Mouse (Mus musculus) hindbrain, embryonic 13.5 days (tissue): ENCODE data around the gene Bcap29. TPM values are rescaled to one million over a fixed set of nuclear protein-coding genes. Genes with fewer than 3 reads are reported as not detected.
"Not testable (repeated sequence)": the region's sequence is repeated elsewhere in the genome, so short reads cannot be mapped to it uniquely, and the experiment has no call there.

Experiments
- ATAC-seq: fragments of 200-750 bp; cut with Nextera tagmentation; 2 replicates; pipeline ENCODE4 v1.8.0; 2017; ENCODE audit warnings: moderate TSS enrichment; ENCODE audit not compliant: low FRiP score
- H3K27ac ChIP-seq: fragments of 300-500 bp; sonication (generic); 2 replicates; pipeline ENCODE4 v1.5.1; 2015; ENCODE audit warnings: inconsistent platforms, mild to moderate bottlenecking, moderate library complexity
- H3K27me3 ChIP-seq: fragments of 300-500 bp; sonication (generic); 2 replicates; pipeline ENCODE4 v1.6.1; 2015; ENCODE audit warnings: mild to moderate bottlenecking, inconsistent platforms
- H3K36me3 ChIP-seq: fragments of 300-500 bp; sonication (generic); 2 replicates; pipeline ENCODE4 v1.6.1; 2015; ENCODE audit warnings: mild to moderate bottlenecking, inconsistent platforms
- H3K4me1 ChIP-seq: fragments of 300-500 bp; sonication (generic); replicated peaks from 2 replicates; pipeline ENCODE4 v1.6.1; 2015; ENCODE audit warnings: inconsistent platforms
- H3K4me2 ChIP-seq: fragments of 300-500 bp; sonication (generic); 2 replicates; pipeline ENCODE4 v1.6.1; 2015; ENCODE audit warnings: inconsistent platforms, mild to moderate bottlenecking, moderate library complexity
- H3K4me3 ChIP-seq: fragments of 300-500 bp; sonication (generic); 2 replicates; pipeline ENCODE4 v1.5.1; 2015; ENCODE audit warnings: mild to moderate bottlenecking, inconsistent platforms
- H3K9ac ChIP-seq: fragments of 300-500 bp; sonication (generic); 2 replicates; pipeline ENCODE4 v1.6.1; 2015; ENCODE audit warnings: mild to moderate bottlenecking, inconsistent platforms
- H3K9me3 ChIP-seq: fragments of 300-500 bp; sonication (generic); 2 replicates; pipeline ENCODE4 v1.6.1; 2016; ENCODE audit warnings: inconsistent platforms
- WGBS: fragments of 180-500 bp; shearing (Covaris S2); methylation state at CpG from one replicate; pipeline ENCODE4 v1.1.7; 2015; 5-methylcytosine and 5-hydroxymethylcytosine counted together
- polyA plus RNA-seq: library from polyadenylated mRNA; unstranded; fragments of >200 nt; fragmentation: Nextera tagmentation; extraction: Ambion mirVana; gene quantifications from 2 replicates; pipeline ENCODE4 v1.2.1, GENCODE M21; 2015

The Bcap29 gene
- polyA plus RNA-seq = 30.4 and 31.4 TPM in 2 replicates

DNA sequence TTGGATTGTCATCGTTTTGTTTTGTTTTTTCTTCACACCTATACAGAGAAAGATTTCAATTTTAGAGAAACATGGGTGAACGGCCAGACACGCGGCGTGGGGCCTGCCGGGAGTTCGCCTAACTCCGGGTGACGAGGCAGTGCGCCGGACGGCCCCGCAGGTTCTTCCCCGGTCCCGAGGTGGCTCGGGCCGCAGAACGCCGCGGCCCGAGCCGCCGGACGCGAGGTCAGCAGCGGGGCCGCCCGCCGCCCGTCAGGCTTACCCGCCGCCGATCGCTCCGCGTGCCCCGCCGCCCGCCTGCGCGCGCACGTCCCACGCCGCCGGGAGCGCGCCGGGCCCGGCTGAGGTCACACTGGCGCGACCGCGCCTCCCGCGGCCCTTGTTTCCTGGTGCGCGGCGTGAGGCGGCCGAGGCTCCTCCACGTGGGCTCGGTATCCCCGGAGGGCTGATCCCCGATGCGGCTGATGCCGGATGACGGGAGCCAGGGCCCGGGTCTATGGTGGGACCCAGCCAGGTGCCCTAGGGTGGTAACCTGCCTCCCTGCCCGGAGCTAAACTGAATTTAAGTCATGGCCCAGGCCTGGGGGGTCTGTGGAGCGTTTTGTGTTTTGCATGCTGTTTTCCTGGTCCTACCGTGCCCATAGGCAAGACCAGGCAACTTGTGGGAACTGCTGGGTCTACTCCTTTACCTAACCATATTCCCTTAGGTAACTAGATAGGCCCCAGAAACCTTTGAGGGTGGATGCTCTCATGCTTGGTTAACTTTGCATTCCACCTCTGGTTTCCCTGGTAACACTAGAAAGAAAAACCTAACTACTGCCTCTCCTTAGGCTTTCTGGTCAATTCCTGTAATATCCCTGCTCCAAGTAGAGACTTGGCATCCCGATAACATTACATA is at the start of gene Bcap29:
TSS of gene Bcap29 (minus strand) at position 316 of the 897 bp plus-strand sequence.
- no peaks in the 10 kb centered on the region for H3K36me3 ChIP-seq
- peak; percentile 91 for ATAC-seq
- peak within 1 kb of the TSS; percentile 58 for H3K4me3 ChIP-seq
- no peaks in the 10 kb centered on the region for H3K9me3 ChIP-seq
- peak within 1 kb of the TSS; percentile 71 for H3K4me2 ChIP-seq
- H3K9ac ChIP-seq = peak within 1 kb of the TSS; percentile 84
- 2% methylated on average over 68 of the region's 73 CpGs for WGBS
- peak within 1 kb of the TSS; percentile 68 for H3K27ac ChIP-seq
- no peaks in the 10 kb centered on the region; the same call in 1 of the 2 replicates for H3K4me1 ChIP-seq
- H3K27me3 ChIP-seq = no peaks in the 10 kb centered on the region

- H3K27me3 ChIP-seq = no peaks in the 10 kb centered on the region
- no peaks in the 10 kb centered on the region for H3K4me1 ChIP-seq
- H3K9ac ChIP-seq = no peak overlapping the region
- H3K4me2 ChIP-seq = no peak overlapping the region
- WGBS = 57% methylated on average over 3 of the region's 3 CpGs
- no peaks in the 10 kb centered on the region for H3K9me3 ChIP-seq
- no peak overlapping the region for H3K27ac ChIP-seq
- H3K36me3 ChIP-seq = peaks cover 43% of the 10 kb centered on the region
- no peak for ATAC-seq
- H3K4me3 ChIP-seq = no peak overlapping the region
Measured at GRCm38 (mm10) chr12:31667187-31667586, 32.7 kb upstream of the Bcap29 start.

GRCm38 (mm10) chr12:31665999-31666398 is 31.5 kb upstream of the Bcap29 start:
- ATAC-seq = no peak
- H3K27ac ChIP-seq = no peak overlapping the region
- no peak overlapping the region for H3K9ac ChIP-seq
- no peak overlapping the region for H3K4me3 ChIP-seq
- no peaks in the 10 kb centered on the region for H3K9me3 ChIP-seq
- peaks cover 40% of the 10 kb centered on the region for H3K36me3 ChIP-seq
- H3K27me3 ChIP-seq = no peaks in the 10 kb centered on the region
- no peak overlapping the region for H3K4me2 ChIP-seq
- 75% methylated on average over 6 of the region's 6 CpGs for WGBS
- no peaks in the 10 kb centered on the region for H3K4me1 ChIP-seq

GRCm38 (mm10) chr12:31656841-31657240 is 22.4 kb upstream of the Bcap29 start:
- Histone ChIP-seq H3K4me2 (no peak overlapping the region), H3K4me3 (no peak overlapping the region), H3K9me3 (no peaks in the 10 kb centered on the region), H3K27me3 (no peaks in the 10 kb centered on the region), H3K36me3 (0 out of 2 replicates have a peak, but pooled peaks cover under 1% of the 10 kb centered on the region), H3K27ac (no peak overlapping the region), H3K4me1 (peaks cover 4% of the 10 kb centered on the region), H3K9ac (no peak overlapping the region)
- no peak for ATAC-seq
- 100% methylated on average over 2 of the region's 2 CpGs for WGBS

- peak; percentile 81 for ATAC-seq
- peaks cover 4% of the 10 kb centered on the region for H3K4me1 ChIP-seq
Measured at GRCm38 (mm10) chr12:31654965-31655477, 20.6 kb upstream of the Bcap29 start.

DNA sequence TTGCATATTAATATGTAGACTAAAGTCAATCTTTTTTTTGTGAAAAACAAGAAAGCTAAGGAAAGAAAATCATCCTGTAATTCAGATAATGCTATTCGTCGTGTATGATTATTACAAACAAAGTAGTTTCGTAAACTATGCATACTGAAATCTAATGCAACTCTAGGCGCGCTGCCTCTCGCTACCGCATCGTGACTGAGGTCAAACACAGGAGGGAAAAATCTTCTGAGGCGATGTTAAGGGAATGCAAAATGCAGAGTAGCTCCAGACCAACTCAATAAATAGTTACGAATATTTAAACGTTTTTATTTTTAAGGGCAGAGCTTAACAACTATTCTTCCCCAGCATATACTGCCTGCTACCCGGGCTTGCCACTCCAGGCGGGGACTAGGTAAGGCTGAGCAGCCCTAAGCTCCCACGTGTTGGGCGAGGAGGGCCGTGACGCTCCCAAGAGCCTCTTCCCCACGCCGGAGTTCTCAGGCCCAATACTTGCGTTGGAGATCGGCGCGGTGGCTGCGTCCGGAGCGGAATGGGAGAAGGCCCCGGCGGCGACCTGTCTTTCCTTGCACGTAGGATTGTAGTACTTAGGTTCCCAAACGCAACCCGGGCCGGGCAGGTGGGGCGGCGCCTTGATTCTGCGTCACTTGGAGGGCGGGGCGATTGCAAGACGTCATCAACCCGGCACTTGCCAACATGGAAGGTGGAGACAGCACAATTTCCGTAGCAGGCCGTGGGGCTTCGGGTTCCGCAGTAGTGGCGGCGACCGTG is 19.9 kb upstream of the Bcap29 start, which contains the start of the genes Dus4l and Cog5:
TSS of gene Dus4l (minus strand) at position 630 of the 768 bp plus-strand sequence.
TSS of gene Cog5 (plus strand) at position 673 of the 768 bp plus-strand sequence.
- H3K4me1 ChIP-seq = peaks cover 4% of the 10 kb centered on the region
- WGBS = under 1% methylated on average over 47 of the region's 47 CpGs
- H3K9ac ChIP-seq = peak within 1 kb of the TSS; percentile 85
- no peaks in the 10 kb centered on the region for H3K36me3 ChIP-seq
- H3K4me2 ChIP-seq = peak within 1 kb of the TSS; percentile 80
- peak within 1 kb of the TSS; percentile 77 for H3K27ac ChIP-seq
- peak; percentile 97 for ATAC-seq
- H3K27me3 ChIP-seq = no peaks in the 10 kb centered on the region
- H3K4me3 ChIP-seq = peak within 1 kb of the TSS; percentile 89
- H3K9me3 ChIP-seq = no peaks in the 10 kb centered on the region

More at GRCm38 (mm10) chr12:31654965-31655477, 20.6 kb upstream of the Bcap29 start:
- Histone ChIP-seq H3K27me3 (no peaks in the 10 kb centered on the region), H3K4me2 (peak overlapping the region; percentile 80), H3K36me3 (no peaks in the 10 kb centered on the region), H3K9ac (peak overlapping the region; percentile 85), H3K9me3 (no peaks in the 10 kb centered on the region), H3K27ac (peak overlapping the region; percentile 77), H3K4me3 (peak overlapping the region; percentile 89)
- WGBS = under 1% methylated on average over 29 of the region's 29 CpGs

- Histone ChIP-seq H3K4me2 (peak overlapping the region; percentile 57; the same call in 1 of the 2 replicates), H3K4me1 (peaks cover 4% of the 10 kb centered on the region), H3K4me3 (no peak overlapping the region), H3K9ac (no peak overlapping the region), H3K27ac (no peak overlapping the region), H3K36me3 (no peaks in the 10 kb centered on the region), H3K9me3 (no peaks in the 10 kb centered on the region), H3K27me3 (no peaks in the 10 kb centered on the region)
- no peak for ATAC-seq
- WGBS = 77% methylated on average over 5 of the region's 5 CpGs
Measured at GRCm38 (mm10) chr12:31653611-31654010, 19.2 kb upstream of the Bcap29 start.

DNA sequence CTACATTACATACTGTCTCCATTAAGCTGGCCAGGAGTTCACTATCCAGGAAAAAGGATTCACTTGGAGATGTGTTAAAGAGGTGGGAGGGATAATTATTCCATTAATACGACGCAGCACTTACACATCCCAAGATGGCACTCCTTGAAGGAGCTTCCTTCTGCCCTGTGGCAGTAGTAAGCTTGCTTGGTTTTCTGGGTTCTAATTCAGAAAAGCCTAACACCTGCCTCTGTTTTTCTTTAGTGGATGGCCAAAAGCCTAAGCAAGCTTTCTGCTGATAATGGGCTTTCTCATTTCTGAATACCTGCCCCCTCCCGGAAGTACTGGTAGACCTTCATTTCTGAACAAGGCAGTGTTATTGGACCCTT is 766 bp upstream of the Bcap29 start:
- 84% methylated on average over 3 of the region's 3 CpGs for WGBS
- H3K9ac ChIP-seq = no peak overlapping the region
- H3K4me2 ChIP-seq = peak overlapping the region; percentile 71; the same call in 1 of the 2 replicates

GRCm38 (mm10) chr12:31633970-31634342 is 502 bp downstream of the Bcap29 start:
- no peaks in the 10 kb centered on the region; the same call in 1 of the 2 replicates for H3K4me1 ChIP-seq
- H3K4me2 ChIP-seq = peak overlapping the region; percentile 71
- no peaks in the 10 kb centered on the region for H3K27me3 ChIP-seq
- H3K9me3 ChIP-seq = no peaks in the 10 kb centered on the region
- peak overlapping the region; percentile 84 for H3K9ac ChIP-seq
- peak overlapping the region; percentile 68 for H3K27ac ChIP-seq
- ATAC-seq = peak; percentile 47
- H3K36me3 ChIP-seq = no peaks in the 10 kb centered on the region
- WGBS = 11% methylated on average over 13 of the region's 13 CpGs
- peak overlapping the region; percentile 58 for H3K4me3 ChIP-seq

More for the DNA sequence above, 766 bp upstream of the Bcap29 start:
- H3K4me1 ChIP-seq = no peaks in the 10 kb centered on the region; the same call in 1 of the 2 replicates
- no peak overlapping the region for H3K27ac ChIP-seq
- no peak for ATAC-seq
- no peak overlapping the region for H3K4me3 ChIP-seq
- H3K9me3 ChIP-seq = no peaks in the 10 kb centered on the region
- no peaks in the 10 kb centered on the region for H3K27me3 ChIP-seq
- 0 out of 2 replicates have a peak, but pooled peaks cover 2% of the 10 kb centered on the region for H3K36me3 ChIP-seq

DNA sequence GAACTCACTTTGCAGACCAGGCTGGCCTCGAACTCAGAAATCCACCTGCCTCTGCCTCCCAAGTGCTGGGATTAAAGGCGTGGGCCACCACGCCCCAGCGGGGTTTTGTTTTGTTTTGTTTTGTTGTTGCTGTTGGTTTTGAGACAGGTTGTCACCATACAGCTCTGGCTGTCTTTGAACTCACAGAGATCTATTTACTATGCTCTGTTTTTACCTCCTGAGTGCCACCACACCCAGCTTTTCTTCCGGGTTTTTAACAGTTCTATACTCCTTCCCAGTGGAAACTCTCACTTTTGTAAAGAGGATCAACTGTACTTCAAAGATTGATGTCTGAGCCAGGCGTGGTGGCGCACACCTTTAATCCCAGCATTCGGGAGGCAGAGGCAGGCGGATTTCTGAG is 6.1 kb downstream of the Bcap29 start:
- H3K36me3 ChIP-seq = peaks cover 15% of the 10 kb centered on the region
- not testable (repeated sequence) for H3K27me3 ChIP-seq, H3K4me2 ChIP-seq, ATAC-seq, H3K9me3 ChIP-seq, H3K27ac ChIP-seq, H3K4me1 ChIP-seq, H3K4me3 ChIP-seq, H3K9ac ChIP-seq
- 95% methylated on average over 9 of the region's 9 CpGs for WGBS

DNA sequence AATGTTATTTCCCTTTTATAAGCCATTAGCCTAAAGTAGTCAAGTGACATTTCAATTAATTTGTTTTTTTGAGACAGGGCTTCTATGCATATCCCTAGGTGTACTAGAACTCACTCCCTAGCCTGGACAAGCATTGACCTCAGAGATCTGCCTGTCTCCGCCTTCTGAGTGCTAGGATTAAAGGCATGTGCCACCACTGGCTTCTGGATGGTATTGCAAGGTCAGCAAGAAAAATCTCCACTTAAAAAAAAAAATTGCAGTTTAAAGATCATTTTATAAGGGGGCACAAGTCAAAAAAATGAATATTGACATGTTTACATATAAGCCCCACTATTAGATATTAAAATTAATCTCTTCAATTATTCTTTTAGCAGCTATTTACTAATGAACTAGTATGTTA is 9.4 kb downstream of the Bcap29 start:
- Histone ChIP-seq H3K36me3 (peaks cover 15% of the 10 kb centered on the region), H3K4me3 (no peak overlapping the region), H3K9me3 (no peaks in the 10 kb centered on the region), H3K9ac (no peak overlapping the region), H3K4me1 (no peaks in the 10 kb centered on the region), H3K27ac (no peak overlapping the region), H3K27me3 (no peaks in the 10 kb centered on the region), H3K4me2 (no peak overlapping the region)
- ATAC-seq = no peak
- WGBS = 97% methylated on average over 1 of the region's 1 CpGs

DNA sequence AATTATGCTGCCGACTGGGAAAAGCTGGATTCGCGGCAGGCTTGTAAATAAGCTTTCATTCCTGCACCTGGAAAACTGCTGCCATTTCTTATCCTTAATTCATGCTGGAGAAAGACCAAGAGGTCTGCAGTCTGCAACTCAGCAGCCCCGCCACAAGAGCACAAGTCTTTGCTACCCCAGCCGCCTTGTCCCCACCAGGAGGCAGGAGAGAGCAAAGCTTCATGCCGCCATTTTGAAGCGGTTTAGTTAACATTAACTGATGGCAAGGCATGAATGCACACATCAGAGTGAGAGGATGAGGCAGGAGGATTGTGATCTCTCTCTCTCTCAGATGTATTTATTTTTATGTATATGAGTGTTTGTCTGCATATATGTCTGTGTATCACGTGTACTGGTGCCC is 14.4 kb downstream of the Bcap29 start:
- no peaks in the 10 kb centered on the region for H3K9me3 ChIP-seq
- ATAC-seq = no peak
- H3K4me2 ChIP-seq = no peak overlapping the region
- no peak overlapping the region for H3K27ac ChIP-seq
- no peak overlapping the region for H3K4me3 ChIP-seq
- no peaks in the 10 kb centered on the region for H3K4me1 ChIP-seq
- WGBS = 87% methylated on average over 8 of the region's 8 CpGs
- no peak overlapping the region for H3K9ac ChIP-seq
- H3K27me3 ChIP-seq = no peaks in the 10 kb centered on the region
- H3K36me3 ChIP-seq = peaks cover 11% of the 10 kb centered on the region
